In the genomic region with DNA sequence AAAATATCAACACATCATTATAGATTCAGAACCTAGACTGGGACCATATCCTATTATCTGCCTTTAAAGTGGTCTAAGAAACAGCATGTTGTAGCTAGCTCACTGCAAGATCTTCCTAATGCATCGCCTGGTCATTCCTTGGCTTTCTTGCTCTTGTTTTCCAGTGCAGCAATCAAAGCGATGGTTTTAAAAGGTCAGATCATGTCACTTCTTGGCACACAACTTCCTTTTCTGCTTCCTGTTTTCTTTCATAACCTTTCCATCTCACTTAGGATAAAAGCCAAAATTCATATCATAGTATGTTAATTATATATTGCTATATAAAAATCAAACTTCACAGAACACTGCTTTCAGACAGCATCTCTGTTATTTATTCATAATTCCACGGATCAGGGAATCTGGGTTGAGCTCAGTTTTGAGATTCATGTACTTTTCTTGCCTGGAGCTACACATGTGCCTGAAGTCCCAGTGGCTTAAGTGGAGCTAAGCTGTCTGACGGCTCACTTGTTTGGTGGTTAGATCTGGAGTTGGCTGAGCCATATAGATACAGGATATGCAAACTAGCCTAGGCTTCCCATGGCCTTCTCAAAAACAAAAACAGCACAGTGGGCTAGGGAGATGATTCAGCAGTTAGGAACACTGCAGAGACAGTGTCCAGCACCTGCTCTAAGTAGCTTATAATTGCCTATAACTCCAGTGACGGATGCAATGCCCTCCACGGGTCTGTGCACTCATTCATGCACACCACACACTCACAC, we compare ENCODE assay signal across 21 mouse cellular contexts. TPM values are rescaled to one million over a fixed set of nuclear protein-coding genes. Genes with fewer than 3 reads are reported as not detected.
DNase-seq lines count a peak whose midpoint lies in the region; ATAC-seq and TF ChIP-seq lines count a peak whose summit lies in the region.
"Had no signal": no experiment of that assay in that cellular context is flagged by ENCODE, and none has a peak within 500 bp of the region (broad histone marks: within the 10 kb centered on the region; RNA-seq: fewer than 3 reads in every experiment).

No protein-coding gene starts in this region.

- no peaks in the 10 kb centered on the region for H3K4me1 ChIP-seq in midbrain, embryonic 11.5 days (ENCODE audit: control insufficient read depth, insufficient read depth, low read length)
- H3K4me1 ChIP-seq in midbrain, postnatal 0 days (ENCODE audit: insufficient read depth, low read length): no peaks in the 10 kb centered on the region
- H3K4me1 ChIP-seq in G1E (ENCODE audit: insufficient read depth, low read depth, low read length): peaks cover 12% of the 10 kb centered on the region
- H3K4me1 ChIP-seq in embryonic facial prominence, embryonic 10.5 days: no peaks in the 10 kb centered on the region
- H3K4me1 ChIP-seq: embryonic facial prominence, embryonic 12.5 days; forebrain, embryonic 12.5 days had no signal

- DNase-seq in midbrain, embryonic 11.5 days (ENCODE audit: low spot score, missing footprints): peak; percentile 80
- no peak for DNase-seq in midbrain, postnatal 0 days (ENCODE audit: low spot score)
- DNase-seq in G1E (ENCODE audit: low spot score): no peak
- peak; percentile 26 for DNase-seq in naive thymus-derived CD4-positive, alpha-beta T cell, adult 2 months (ENCODE audit: low read depth)
- no peak for DNase-seq in right cerebral cortex, adult 18-20 months
- DNase-seq in embryonic facial prominence, embryonic 10.5 days (ENCODE audit: low spot score): no peak
- DNase-seq: adrenal gland, adult 2 months; adrenal gland, postnatal 25 days; cerebellum, adult 18-20 months; cerebellum, adult 9-11 months; cerebellum, postnatal 36 days; gastrocnemius, postnatal 10 days; heart, postnatal 10 days had no signal

- H3K27me3 ChIP-seq in midbrain, embryonic 11.5 days (ENCODE audit: control insufficient read depth, insufficient read depth, low read length): no peaks in the 10 kb centered on the region
- no peaks in the 10 kb centered on the region for H3K27me3 ChIP-seq in midbrain, postnatal 0 days (ENCODE audit: insufficient read depth, low read length)
- H3K27me3 ChIP-seq in G1E (ENCODE audit: insufficient read depth, low read length): peaks cover 24% of the 10 kb centered on the region
- H3K27me3 ChIP-seq in embryonic facial prominence, embryonic 10.5 days (replicated peaks; ENCODE audit: low read depth, poor library complexity, severe bottlenecking): no peaks in the 10 kb centered on the region
- H3K27me3 ChIP-seq: embryonic facial prominence, embryonic 12.5 days had no signal

- TF ChIP-seq CTCF in midbrain, postnatal 0 days (IDR thresholded peaks at IDR 0.05): no peak
- no peak for TF ChIP-seq CTCF in G1E (IDR thresholded peaks at IDR 0.05; ENCODE audit: low read depth, low read length)

- no peak overlapping the region for H3K4me2 ChIP-seq in midbrain, embryonic 11.5 days
- no peak overlapping the region for H3K4me2 ChIP-seq in midbrain, postnatal 0 days (ENCODE audit: low read depth, low read length, poor library complexity, severe bottlenecking)
- H3K4me2 ChIP-seq: embryonic facial prominence, embryonic 12.5 days; forebrain, embryonic 12.5 days; hindbrain, embryonic 14.5 days had no signal

- no peak overlapping the region for H3K9ac ChIP-seq in midbrain, embryonic 11.5 days (ENCODE audit: low read length)
- H3K9ac ChIP-seq in midbrain, postnatal 0 days (replicated peaks; ENCODE audit: low read length, poor library complexity, severe bottlenecking): no peak overlapping the region
- H3K9ac ChIP-seq: embryonic facial prominence, embryonic 12.5 days; forebrain, embryonic 12.5 days; hindbrain, embryonic 14.5 days had no signal

- H3K36me3 ChIP-seq in midbrain, embryonic 11.5 days (ENCODE audit: control insufficient read depth, insufficient read depth, low read length): no peaks in the 10 kb centered on the region
- no peaks in the 10 kb centered on the region for H3K36me3 ChIP-seq in midbrain, postnatal 0 days (ENCODE audit: insufficient read depth, low read length)
- no peaks in the 10 kb centered on the region for H3K36me3 ChIP-seq in G1E (replicated peaks)
- no peaks in the 10 kb centered on the region for H3K36me3 ChIP-seq in embryonic facial prominence, embryonic 10.5 days (replicated peaks)
- H3K36me3 ChIP-seq: embryonic facial prominence, embryonic 12.5 days; forebrain, embryonic 12.5 days; hindbrain, embryonic 10.5 days had no signal

- peaks cover 6% of the 10 kb centered on the region; the same call in 1 of the 2 replicates for H3K9me3 ChIP-seq in midbrain, embryonic 11.5 days (ENCODE audit: control insufficient read depth, low read length)
- H3K9me3 ChIP-seq in midbrain, postnatal 0 days (ENCODE audit: low read length): 0 out of 2 replicates have a peak, but pooled peaks cover 2% of the 10 kb centered on the region
- H3K9me3 ChIP-seq in G1E (replicated peaks): no peaks in the 10 kb centered on the region
- H3K9me3 ChIP-seq in embryonic facial prominence, embryonic 10.5 days: peaks cover 7% of the 10 kb centered on the region; the same call in 1 of the 2 replicates

- H3K4me3 ChIP-seq in midbrain, embryonic 11.5 days (ENCODE audit: low read depth, low read length): no peak overlapping the region
- no peak overlapping the region for H3K4me3 ChIP-seq in midbrain, postnatal 0 days (ENCODE audit: low read depth, low read length)
- no peak overlapping the region for H3K4me3 ChIP-seq in G1E (ENCODE audit: low read depth, low read length)
- H3K4me3 ChIP-seq in embryonic facial prominence, embryonic 10.5 days: no peak overlapping the region
- H3K4me3 ChIP-seq: embryonic facial prominence, embryonic 12.5 days; forebrain, embryonic 12.5 days; hindbrain, embryonic 10.5 days had no signal

- no peak overlapping the region for H3K27ac ChIP-seq in midbrain, embryonic 11.5 days (ENCODE audit: low read depth, low read length)
- no peak overlapping the region for H3K27ac ChIP-seq in midbrain, postnatal 0 days (ENCODE audit: low read depth, low read length)
- H3K27ac ChIP-seq in embryonic facial prominence, embryonic 10.5 days (replicated peaks): no peak overlapping the region
- H3K27ac ChIP-seq: embryonic facial prominence, embryonic 12.5 days; forebrain, embryonic 12.5 days; hindbrain, embryonic 10.5 days; hindbrain, embryonic 14.5 days had no signal

- ATAC-seq in midbrain, embryonic 11.5 days (ENCODE audit: low FRiP score): no peak
- ATAC-seq in midbrain, postnatal 0 days (ENCODE audit: low FRiP score): no peak
- peak; percentile 42; the same call in 1 of the 2 replicates for ATAC-seq in G1E (ENCODE audit: extremely low read depth, insufficient number of reproducible peaks, low FRiP score, poor library complexity, severe bottlenecking)
- ATAC-seq in granulocyte monocyte progenitor cell, adult 5-6 weeks (replicated peaks; ENCODE audit: poor library complexity, severe bottlenecking): peak; percentile 33; the same call in 1 of the 2 replicates
- ATAC-seq: activated CD4-positive, CD25-positive, alpha-beta regulatory T cell, adult 4 months; forebrain, embryonic 16.5 days; intestine, embryonic 16.5 days had no signal

- 81% methylated on average over 6 of the region's 6 CpGs for WGBS in midbrain, embryonic 11.5 days
- WGBS in midbrain, postnatal 0 days: 61% methylated on average over 6 of the region's 6 CpGs
- WGBS in embryonic facial prominence, embryonic 10.5 days: 81% methylated on average over 6 of the region's 6 CpGs

RNA-seq across cellular contexts. Expression of a gene that starts 32.1 kb away (rescaled TPM):
- 29.1 and 29.2 TPM in 2 replicates for polyA plus RNA-seq in midbrain, embryonic 11.5 days (2014; fragmentation: Nextera tagmentation; extraction: Ambion mirVana)
- 41.4 and 44.1 TPM in 2 replicates for total RNA-seq in midbrain, postnatal 0 days (2014; rRNA removed)
- 20.1 and 22.9 TPM in 2 replicates for polyA plus RNA-seq in midbrain, postnatal 0 days (2015; fragmentation: Nextera tagmentation; extraction: Ambion mirVana)
- total RNA-seq in G1E (2014; fragmentation: Nextera tagmentation) (137 and 149 TPM in 2 replicates), G1E (2017) (44.0 and 49.8 TPM in 2 replicates)
- polyA plus RNA-seq in G1E (2012): 12.4 and 16.8 TPM in 2 replicates
- 80.3 and 105 TPM in 2 replicates for total RNA-seq in granulocyte monocyte progenitor cell, adult 5-6 weeks (2014; fragmentation: Nextera tagmentation)
- 50.8 and 51.8 TPM in 2 replicates for total RNA-seq in granulocyte monocyte progenitor cell, adult 5-6 weeks (2017)
- polyA plus RNA-seq in embryonic facial prominence, embryonic 10.5 days (2016; fragmentation: Nextera tagmentation; extraction: Ambion mirVana): 31.3 and 34.9 TPM in 2 replicates

RNA-seq across cellular contexts. Expression of a gene that starts 34.9 kb away (rescaled TPM):
- 30.7 and 32.3 TPM in 2 replicates for polyA plus RNA-seq in midbrain, embryonic 11.5 days (2014; fragmentation: Nextera tagmentation; extraction: Ambion mirVana)
- 130 and 162 TPM in 2 replicates for total RNA-seq in midbrain, postnatal 0 days (2014; rRNA removed)
- polyA plus RNA-seq in midbrain, postnatal 0 days (2015; fragmentation: Nextera tagmentation; extraction: Ambion mirVana): 34.9 and 40.3 TPM in 2 replicates
- 199 and 208 TPM in 2 replicates for total RNA-seq in G1E (2014; fragmentation: Nextera tagmentation)
- 268 and 281 TPM in 2 replicates for total RNA-seq in G1E (2017)
- 28.4 and 46.1 TPM in 2 replicates for polyA plus RNA-seq in G1E (2012)
- total RNA-seq in granulocyte monocyte progenitor cell, adult 5-6 weeks (2014; fragmentation: Nextera tagmentation): 38.0 and 47.4 TPM in 2 replicates
- total RNA-seq in granulocyte monocyte progenitor cell, adult 5-6 weeks (2017): 54.0 and 54.3 TPM in 2 replicates
- polyA plus RNA-seq in embryonic facial prominence, embryonic 10.5 days (2016; fragmentation: Nextera tagmentation; extraction: Ambion mirVana): 22.0 and 22.8 TPM in 2 replicates

Comparison
In these comparisons a context has a peak if more than half of its experiments do, and no peak if none do; other contexts are left out.
1. DNase-seq: peak in midbrain, embryonic 11.5 days (single experiment) and naive thymus-derived CD4-positive, alpha-beta T cell, adult 2 months (single experiment); none in midbrain, postnatal 0 days (single experiment), G1E (single experiment), right cerebral cortex, adult 18-20 months (single experiment) and embryonic facial prominence, embryonic 10.5 days (single experiment).
2. ATAC-seq: peak in G1E (single experiment) and granulocyte monocyte progenitor cell, adult 5-6 weeks (single experiment); none in midbrain, embryonic 11.5 days (single experiment) and midbrain, postnatal 0 days (single experiment).